Mouse (Mus musculus): ENCODE results near the gene Gnl2. TPM values are rescaled to one million over a fixed set of nuclear protein-coding genes. Genes with fewer than 3 reads are reported as not detected.

Gene Gnl2
- polyA plus RNA-seq, 1 experiment from 2014 or later = 66.2 TPM

DNA sequence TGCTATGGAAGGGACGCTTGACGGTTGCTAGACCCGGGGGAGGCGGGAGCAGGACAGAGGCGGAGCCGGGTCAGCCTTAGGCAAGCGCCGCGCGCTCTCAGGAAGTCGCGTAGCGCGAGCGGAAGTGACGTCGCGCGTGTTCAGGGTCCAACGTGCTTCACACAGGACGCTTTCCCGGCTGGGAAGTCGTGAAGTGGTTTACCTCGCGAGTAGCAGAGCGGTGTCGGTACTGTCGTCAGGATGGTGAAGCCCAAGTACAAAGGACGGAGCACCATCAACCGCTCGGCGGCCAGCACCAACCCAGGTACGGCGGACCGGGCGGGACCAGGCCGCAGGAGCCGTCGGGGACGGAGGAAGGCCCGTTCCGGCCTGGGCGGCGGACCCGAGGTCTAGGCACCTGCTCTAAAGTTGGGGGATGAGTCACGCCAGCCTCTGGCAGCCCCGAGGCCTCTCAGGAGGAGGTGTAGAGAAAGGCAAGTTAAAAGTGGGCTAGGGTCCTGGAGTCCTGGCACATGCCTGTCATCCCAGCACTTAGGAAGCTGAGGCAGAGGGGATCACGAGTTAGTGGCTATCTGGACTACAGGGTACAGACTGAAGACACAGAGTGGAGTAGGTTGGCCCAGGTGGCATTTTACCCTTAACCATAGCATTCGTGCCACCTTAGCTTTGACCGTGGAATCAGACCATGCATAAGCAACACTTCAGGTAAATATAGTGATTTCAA is 13.7 kb downstream of the Gnl2 start:
- Histone ChIP-seq H3K27ac (ENCODE audit: low read length) (peak overlapping the region; percentile 66; the same call in 1 of the 2 replicates), H3K9me3 (replicated peaks; ENCODE audit: control insufficient read depth, low read length) (no peaks in the 10 kb centered on the region), H3K9ac (ENCODE audit: low read length) (peak overlapping the region; percentile 96), H3K4me2 (ENCODE audit: low read depth, low read length) (peak overlapping the region; percentile 98), H3K27me3 (ENCODE audit: control insufficient read depth, insufficient read depth, low read length) (peaks cover 2% of the 10 kb centered on the region; the same call in 1 of the 2 replicates), H3K4me3 (ENCODE audit: low read length) (peak overlapping the region; percentile 99), H3K4me1 (ENCODE audit: control insufficient read depth, insufficient read depth, low read length) (peaks cover 11% of the 10 kb centered on the region), H3K36me3 (ENCODE audit: control insufficient read depth, insufficient read depth) (peaks cover 4% of the 10 kb centered on the region; the same call in 1 of the 2 replicates)
- WGBS = under 1% methylated on average over 50 of the region's 50 CpGs
- peak; percentile 99 for ATAC-seq (replicated peaks; ENCODE audit: extremely low read depth, insufficient read depth, low FRiP score)

- Histone ChIP-seq H3K4me1 (ENCODE audit: control insufficient read depth, insufficient read depth, low read length) (peaks cover 11% of the 10 kb centered on the region), H3K27ac (ENCODE audit: low read length) (no peak overlapping the region), H3K9me3 (replicated peaks; ENCODE audit: control insufficient read depth, low read length) (no peaks in the 10 kb centered on the region), H3K4me3 (ENCODE audit: low read length) (no peak overlapping the region), H3K36me3 (ENCODE audit: control insufficient read depth, insufficient read depth) (peaks cover 25% of the 10 kb centered on the region), H3K4me2 (ENCODE audit: low read depth, low read length) (no peak overlapping the region), H3K9ac (ENCODE audit: low read length) (no peak overlapping the region), H3K27me3 (ENCODE audit: control insufficient read depth, insufficient read depth, low read length) (no peaks in the 10 kb centered on the region)
- no peak for ATAC-seq (replicated peaks; ENCODE audit: extremely low read depth, insufficient read depth, low FRiP score)
- 87% methylated on average over 4 of the region's 4 CpGs for WGBS
These were observed 18.0 kb downstream of the Gnl2 start for GRCm38 (mm10) chr4:125034341-125034740.

DNA sequence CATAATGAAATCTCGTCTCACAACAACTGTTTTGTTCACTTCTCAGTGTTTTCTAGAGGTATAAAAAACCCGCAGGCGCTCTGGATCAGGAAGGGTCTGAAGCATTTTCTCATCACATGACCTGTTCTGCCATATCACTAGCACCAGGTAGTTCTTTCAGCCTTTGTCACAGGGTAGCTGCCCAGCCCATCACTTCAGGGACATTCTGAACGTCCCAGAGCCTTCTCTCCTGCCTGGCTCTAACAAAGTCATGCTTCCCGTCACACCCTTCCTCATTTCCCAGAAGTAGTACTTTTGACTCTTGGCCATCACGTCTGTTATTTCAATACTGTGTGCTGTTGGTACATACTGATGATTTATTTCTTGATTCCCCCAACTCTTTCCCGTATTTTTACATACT is 28.1 kb downstream of the Gnl2 start:
- H3K36me3 ChIP-seq (ENCODE audit: control insufficient read depth, insufficient read depth) = peaks cover 73% of the 10 kb centered on the region
- 85% methylated on average over 7 of the region's 7 CpGs for WGBS
- ATAC-seq (replicated peaks; ENCODE audit: extremely low read depth, insufficient read depth, low FRiP score) = no peak

GRCm38 (mm10) chr4:125055385-125055784 is 39.0 kb downstream of the Gnl2 start:
- Histone ChIP-seq H3K27me3 (ENCODE audit: control insufficient read depth, insufficient read depth, low read length) (no peaks in the 10 kb centered on the region), H3K27ac (ENCODE audit: low read length) (no peak overlapping the region), H3K4me2 (ENCODE audit: low read depth, low read length) (no peak overlapping the region), H3K9ac (ENCODE audit: low read length) (no peak overlapping the region), H3K36me3 (ENCODE audit: control insufficient read depth, insufficient read depth) (peaks cover 39% of the 10 kb centered on the region), H3K9me3 (replicated peaks; ENCODE audit: control insufficient read depth, low read length) (no peaks in the 10 kb centered on the region), H3K4me1 (ENCODE audit: control insufficient read depth, insufficient read depth, low read length) (peaks cover 14% of the 10 kb centered on the region), H3K4me3 (ENCODE audit: low read length) (no peak overlapping the region)
- ATAC-seq (replicated peaks; ENCODE audit: extremely low read depth, insufficient read depth, low FRiP score) = no peak; the same call in 1 of the 2 replicates
- 67% methylated on average over 9 of the region's 9 CpGs for WGBS

More for the DNA sequence above, 28.1 kb downstream of the Gnl2 start:
- H3K27ac ChIP-seq (ENCODE audit: low read length) = no peak overlapping the region
- H3K27me3 ChIP-seq (ENCODE audit: control insufficient read depth, insufficient read depth, low read length) = no peaks in the 10 kb centered on the region
- no peak overlapping the region for H3K9ac ChIP-seq (ENCODE audit: low read length)
- H3K4me2 ChIP-seq (ENCODE audit: low read depth, low read length) = no peak overlapping the region
- H3K4me3 ChIP-seq (ENCODE audit: low read length) = no peak overlapping the region
- no peaks in the 10 kb centered on the region for H3K4me1 ChIP-seq (ENCODE audit: control insufficient read depth, insufficient read depth, low read length)
- H3K9me3 ChIP-seq (replicated peaks; ENCODE audit: control insufficient read depth, low read length) = no peaks in the 10 kb centered on the region

DNA sequence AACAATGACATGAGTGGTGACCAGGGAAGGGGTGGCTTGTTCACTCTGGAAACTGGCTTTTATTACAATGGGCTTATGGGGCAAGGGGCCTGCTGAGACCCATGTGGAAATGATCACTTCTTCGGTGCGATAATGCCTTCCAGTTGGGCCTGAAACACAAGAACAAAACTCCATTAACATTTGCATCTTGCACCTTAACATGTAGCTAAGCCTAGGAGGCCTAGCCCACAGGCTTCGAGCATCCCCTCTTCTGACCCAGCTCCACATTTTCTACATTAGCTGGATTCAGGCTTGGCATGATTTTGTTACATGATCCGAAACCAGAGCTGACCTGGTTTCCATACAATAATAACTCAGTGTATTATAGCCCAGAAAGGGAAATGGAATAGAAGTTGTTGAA is 40.1 kb downstream of the Gnl2 start:
- Histone ChIP-seq H3K27me3 (ENCODE audit: control insufficient read depth, insufficient read depth, low read length) (no peaks in the 10 kb centered on the region), H3K4me2 (ENCODE audit: low read depth, low read length) (no peak overlapping the region), H3K36me3 (ENCODE audit: control insufficient read depth, insufficient read depth) (peaks cover 37% of the 10 kb centered on the region), H3K4me3 (ENCODE audit: low read length) (no peak overlapping the region), H3K4me1 (ENCODE audit: control insufficient read depth, insufficient read depth, low read length) (peaks cover 14% of the 10 kb centered on the region), H3K27ac (ENCODE audit: low read length) (no peak overlapping the region), H3K9me3 (replicated peaks; ENCODE audit: control insufficient read depth, low read length) (no peaks in the 10 kb centered on the region), H3K9ac (ENCODE audit: low read length) (no peak overlapping the region)
- no peak for ATAC-seq (replicated peaks; ENCODE audit: extremely low read depth, insufficient read depth, low FRiP score)
- WGBS = 89% methylated on average over 4 of the region's 4 CpGs

- WGBS = 9% methylated on average over 3 of the region's 3 CpGs
- H3K36me3 ChIP-seq (ENCODE audit: control insufficient read depth, insufficient read depth) = peaks cover 30% of the 10 kb centered on the region
- H3K4me3 ChIP-seq (ENCODE audit: low read length) = no peak overlapping the region
- H3K9ac ChIP-seq (ENCODE audit: low read length) = no peak overlapping the region
- peaks cover 14% of the 10 kb centered on the region for H3K4me1 ChIP-seq (ENCODE audit: control insufficient read depth, insufficient read depth, low read length)
- H3K9me3 ChIP-seq (replicated peaks; ENCODE audit: control insufficient read depth, low read length) = no peaks in the 10 kb centered on the region
- ATAC-seq (replicated peaks; ENCODE audit: extremely low read depth, insufficient read depth, low FRiP score) = no peak
- H3K4me2 ChIP-seq (ENCODE audit: low read depth, low read length) = no peak overlapping the region
- no peaks in the 10 kb centered on the region for H3K27me3 ChIP-seq (ENCODE audit: control insufficient read depth, insufficient read depth, low read length)
- H3K27ac ChIP-seq (ENCODE audit: low read length) = no peak overlapping the region
These were observed 40.9 kb downstream of the Gnl2 start for GRCm38 (mm10) chr4:125057273-125057672.

- no peak for ATAC-seq (replicated peaks; ENCODE audit: extremely low read depth, insufficient read depth, low FRiP score)
- Histone ChIP-seq H3K4me1 (ENCODE audit: control insufficient read depth, insufficient read depth, low read length) (peaks cover 14% of the 10 kb centered on the region), H3K4me3 (ENCODE audit: low read length) (no peak overlapping the region), H3K4me2 (ENCODE audit: low read depth, low read length) (no peak overlapping the region), H3K9me3 (replicated peaks; ENCODE audit: control insufficient read depth, low read length) (no peaks in the 10 kb centered on the region), H3K9ac (ENCODE audit: low read length) (no peak overlapping the region), H3K36me3 (ENCODE audit: control insufficient read depth, insufficient read depth) (peaks cover 25% of the 10 kb centered on the region), H3K27me3 (ENCODE audit: control insufficient read depth, insufficient read depth, low read length) (no peaks in the 10 kb centered on the region), H3K27ac (ENCODE audit: low read length) (no peak overlapping the region)
- 25% methylated on average over 5 of the region's 5 CpGs for WGBS
These were observed 41.6 kb downstream of the Gnl2 start for GRCm38 (mm10) chr4:125058033-125058432.

- Histone ChIP-seq H3K9me3 (replicated peaks; ENCODE audit: control insufficient read depth, low read length) (no peaks in the 10 kb centered on the region), H3K27me3 (ENCODE audit: control insufficient read depth, insufficient read depth, low read length) (no peaks in the 10 kb centered on the region), H3K4me1 (ENCODE audit: control insufficient read depth, insufficient read depth, low read length) (peaks cover 14% of the 10 kb centered on the region), H3K27ac (ENCODE audit: low read length) (no peak overlapping the region), H3K4me2 (ENCODE audit: low read depth, low read length) (peak overlapping the region; percentile 53), H3K4me3 (ENCODE audit: low read length) (0 out of 2 replicates have a peak overlapping the region, but pooled peaks have one; percentile 11), H3K9ac (ENCODE audit: low read length) (no peak overlapping the region), H3K36me3 (ENCODE audit: control insufficient read depth, insufficient read depth) (peaks cover 18% of the 10 kb centered on the region)
- ATAC-seq (replicated peaks; ENCODE audit: extremely low read depth, insufficient read depth, low FRiP score) = peak; percentile 49; the same call in 1 of the 2 replicates
- 4% methylated on average over 8 of the region's 8 CpGs for WGBS
These were observed 42.6 kb downstream of the Gnl2 start for GRCm38 (mm10) chr4:125059025-125059424.

- Histone ChIP-seq H3K4me1 (ENCODE audit: control insufficient read depth, insufficient read depth, low read length) (peaks cover 9% of the 10 kb centered on the region), H3K27me3 (ENCODE audit: control insufficient read depth, insufficient read depth, low read length) (no peaks in the 10 kb centered on the region)
These were observed 47.4 kb downstream of the Gnl2 start for GRCm38 (mm10) chr4:125063829-125064228.

More at GRCm38 (mm10) chr4:125063829-125064228, 47.4 kb downstream of the Gnl2 start:
- Histone ChIP-seq H3K27ac (ENCODE audit: low read length) (no peak overlapping the region), H3K9me3 (replicated peaks; ENCODE audit: control insufficient read depth, low read length) (no peaks in the 10 kb centered on the region), H3K36me3 (ENCODE audit: control insufficient read depth, insufficient read depth) (no peaks in the 10 kb centered on the region), H3K9ac (ENCODE audit: low read length) (no peak overlapping the region), H3K4me2 (ENCODE audit: low read depth, low read length) (no peak overlapping the region), H3K4me3 (ENCODE audit: low read length) (no peak overlapping the region)
- no peak for ATAC-seq (replicated peaks; ENCODE audit: extremely low read depth, insufficient read depth, low FRiP score)
- WGBS = 66% methylated on average over 8 of the region's 8 CpGs
